Mouse (Mus musculus) urinary bladder, postnatal 36 days (tissue): Measurements from ENCODE around the gene Mrps22.
A peak's percentile ranks its signal among the peaks of the same experiment; 100 is the strongest.

ENCODE experiments used
- DNase-seq, 2 experiments: peaks; one replicate each; pipeline ENCODE4 v3.0.0; 2022; ENCODE audit warnings: low spot score in 2 of 2, mixed read lengths in 1 of 2

The Mrps22 gene

GRCm38 (mm10) chr9:98601156-98601836, at the start of gene Mrps22:
Gene Mrps22 (minus strand): TSS chr9:98601660.
- peak; percentile 67 to 81 for DNase-seq

DNA sequence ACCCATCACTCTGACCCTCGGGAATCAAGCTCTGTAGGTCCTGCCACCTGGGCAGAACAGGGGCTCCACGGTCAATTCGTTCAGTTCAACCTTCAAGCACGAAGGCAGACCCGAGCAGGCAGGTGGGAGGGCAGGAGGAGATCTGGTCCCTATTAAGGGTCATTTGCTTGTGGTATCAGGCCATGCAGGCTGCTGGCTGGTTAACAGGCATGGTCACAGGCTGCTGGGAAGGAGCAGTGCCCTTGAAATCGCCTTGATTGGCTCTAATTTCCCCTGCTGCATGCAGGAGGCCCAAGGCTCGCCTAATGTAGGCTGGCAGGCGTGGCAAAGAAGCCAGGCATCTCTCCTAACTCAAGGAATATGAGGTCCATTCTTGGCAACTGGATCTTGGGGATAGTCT, 49.1 kb upstream of the Mrps22 start:
- DNase-seq = no peak

GRCm38 (mm10) chr9:98647418-98647817, 46.0 kb upstream of the Mrps22 start:
- no peak for DNase-seq

DNA sequence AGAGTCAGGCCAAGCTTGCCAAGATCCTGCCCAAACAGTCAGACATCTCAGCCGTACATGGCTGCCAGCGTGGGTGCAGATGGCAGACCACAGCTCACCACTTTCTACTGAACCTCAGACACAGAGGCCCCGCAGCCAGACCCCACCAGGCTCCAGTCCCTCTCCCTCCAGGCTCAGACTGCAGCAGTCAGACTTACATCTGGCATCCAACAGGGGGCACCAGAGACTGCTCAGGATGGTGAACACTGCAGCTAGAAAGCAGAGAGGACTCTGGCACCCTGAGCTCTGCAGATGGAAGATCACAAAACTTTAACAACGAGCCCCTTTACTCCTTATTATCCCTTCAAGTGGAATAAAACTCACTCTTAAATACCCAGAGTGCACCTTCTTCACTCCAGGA, 44.3 kb upstream of the Mrps22 start:
- DNase-seq = peak; percentile 61 to 65

GRCm38 (mm10) chr9:98642126-98642525, 40.7 kb upstream of the Mrps22 start:
- no peak for DNase-seq

DNA sequence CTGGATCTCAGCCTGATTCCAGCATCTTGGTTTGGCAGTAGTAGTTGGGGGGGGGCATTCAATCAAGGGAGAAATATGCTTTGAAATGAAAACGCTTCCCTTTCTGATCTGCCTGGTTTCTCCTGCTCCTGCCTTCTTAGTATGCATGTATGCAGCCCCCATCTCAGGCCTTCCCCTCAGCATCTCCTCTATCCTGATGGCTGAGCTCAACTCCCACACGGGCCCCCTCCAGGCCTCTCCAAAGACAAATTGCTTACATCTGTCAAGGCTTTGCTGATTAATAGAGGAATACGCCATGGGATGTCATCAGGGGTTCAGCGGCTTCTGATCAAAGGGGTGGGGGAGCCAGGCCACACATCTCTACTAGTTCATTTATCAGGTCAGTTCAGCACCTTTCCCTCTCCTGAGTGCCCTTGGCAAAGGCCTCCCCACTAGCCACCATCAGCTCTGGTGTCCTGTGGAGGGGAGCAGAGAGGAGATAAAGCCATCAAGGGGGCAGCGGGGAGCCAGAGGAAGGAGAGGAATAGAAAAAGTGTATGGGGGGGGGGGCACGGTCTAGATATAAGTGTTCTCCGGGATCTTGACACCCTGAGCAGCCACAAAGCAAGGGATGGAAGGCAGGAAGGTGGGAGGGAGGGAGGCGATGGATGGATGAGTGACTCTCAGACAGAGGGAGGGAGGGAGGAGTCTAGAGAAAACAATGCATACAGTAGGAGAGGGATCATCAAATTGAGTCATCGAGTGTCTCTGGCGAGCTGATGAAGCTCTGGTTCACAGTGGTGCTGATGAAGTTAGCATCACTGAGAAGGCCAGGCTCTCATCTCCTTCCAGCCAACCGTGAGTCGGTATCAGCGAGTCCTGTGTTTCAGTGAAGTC, 32.1 kb upstream of the Mrps22 start:
- DNase-seq = no peak

DNA sequence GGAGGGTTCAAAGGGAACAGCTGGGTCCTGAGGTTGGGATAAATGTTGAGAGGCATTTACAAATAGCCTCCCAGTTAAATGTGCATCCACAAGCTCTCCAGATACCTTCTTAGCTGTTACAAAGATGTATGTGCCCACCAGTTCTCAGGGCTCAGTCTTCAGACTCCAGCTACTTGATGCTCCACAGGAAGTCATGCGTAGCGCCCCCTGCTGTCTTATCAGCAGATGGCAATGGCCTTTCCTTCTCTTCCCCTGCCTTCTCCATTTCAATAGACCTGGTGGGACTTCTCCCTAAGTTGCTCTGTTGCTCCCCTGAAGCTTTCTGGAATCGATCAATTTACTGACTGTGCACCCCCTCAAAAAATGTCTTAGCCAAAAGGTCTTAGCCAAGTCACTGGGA, 27.0 kb upstream of the Mrps22 start:
- DNase-seq = no peak

GRCm38 (mm10) chr9:98604896-98605295, 3.4 kb upstream of the Mrps22 start:
- no peak for DNase-seq

- DNase-seq = no peak
Measured at GRCm38 (mm10) chr9:98601837-98602359, 438 bp upstream of the Mrps22 start.

DNA sequence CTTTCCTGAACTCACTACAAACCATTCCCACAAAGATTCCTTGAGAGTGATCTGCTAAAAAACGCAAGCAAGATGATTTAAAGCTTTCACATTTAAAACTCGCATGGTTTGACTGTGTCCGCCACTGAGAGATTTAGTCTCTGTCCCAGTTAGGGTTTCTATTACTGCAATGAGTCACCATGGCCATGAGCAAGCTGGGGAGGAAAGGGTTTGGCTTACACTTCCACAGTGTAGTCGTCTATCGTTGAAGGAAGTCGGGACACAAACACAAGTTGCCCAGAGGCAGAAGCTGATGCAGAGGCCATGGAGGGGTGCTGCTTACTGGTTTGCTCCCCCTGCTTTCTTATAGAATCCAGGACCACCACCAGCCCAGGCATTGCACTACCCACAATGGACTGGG, 1.4 kb downstream of the Mrps22 start:
- no peak for DNase-seq

- DNase-seq = no peak
Measured at GRCm38 (mm10) chr9:98583852-98584251, 17.6 kb downstream of the Mrps22 start.

DNA sequence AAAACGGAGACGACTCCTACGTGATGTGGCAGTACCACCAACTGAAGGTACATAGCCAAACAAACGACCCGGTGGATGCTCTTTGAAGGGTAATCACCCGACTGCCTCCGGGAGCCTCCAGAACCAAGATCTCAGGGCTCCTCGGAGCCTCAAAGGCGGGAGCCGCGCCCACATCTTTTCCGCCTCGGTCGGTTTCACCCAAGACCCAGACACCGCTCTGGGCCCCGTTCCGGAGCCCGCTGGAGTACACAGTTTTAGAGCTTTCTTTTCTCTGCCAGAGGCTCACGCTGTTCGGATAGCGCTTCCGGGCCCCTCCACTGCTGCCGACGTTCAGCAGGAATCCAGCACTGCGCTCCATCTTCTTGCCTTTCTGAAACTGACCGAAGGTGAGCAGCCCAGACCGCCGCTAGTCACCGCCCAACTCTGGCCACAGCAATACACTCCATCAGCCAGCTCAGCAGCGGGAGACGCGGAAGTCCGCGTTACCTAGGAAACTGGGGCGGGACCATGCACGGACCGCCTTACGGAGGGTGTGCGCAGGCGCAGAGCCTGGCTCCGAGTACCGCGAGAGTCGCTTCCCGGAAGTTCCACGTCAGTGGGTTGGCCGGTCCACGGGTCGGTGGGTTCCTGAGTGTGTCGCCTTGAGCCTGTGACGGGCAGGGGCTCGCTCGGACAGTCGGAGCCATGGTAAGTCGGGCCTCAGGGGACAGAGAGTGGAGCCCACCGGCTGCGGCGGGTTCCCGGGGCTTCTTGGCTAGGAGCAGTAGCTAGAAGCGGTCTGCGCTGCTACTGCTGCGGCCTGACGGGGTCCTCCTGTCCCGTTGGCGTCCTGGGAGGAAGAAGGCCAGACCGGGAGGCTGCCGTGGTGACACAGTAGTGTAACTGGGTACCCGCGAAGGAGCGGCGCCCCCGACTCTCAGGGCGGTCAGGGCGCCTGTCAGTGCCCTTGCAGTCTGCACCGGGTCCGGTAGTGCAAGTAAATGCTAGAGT, 38.0 kb downstream of the Mrps22 start, which contains the start of gene Copb2:
Gene Copb2, plus strand, starts transcription at position 585 of the 990 bp plus-strand sequence.
- peak; percentile 99 to 100 for DNase-seq

- DNase-seq = no peak
Measured at GRCm38 (mm10) chr9:98544042-98544441, 57.4 kb downstream of the Mrps22 start.
